Mouse (Mus musculus) liver, embryonic 11.5 days (tissue): ENCODE measurements around the gene Tac2. TPM values are rescaled to one million over a fixed set of nuclear protein-coding genes. Genes with fewer than 3 reads are reported as not detected.

Experiments
- ATAC-seq: fragments of 200-750 bp; cut with Nextera tagmentation; replicated peaks from 2 replicates; pipeline ENCODE4 v1.8.0; 2017; ENCODE audit warnings: moderate number of reproducible peaks, mild to moderate bottlenecking, moderate TSS enrichment, moderate library complexity; ENCODE audit not compliant: low FRiP score
- DNase-seq: peaks from one replicate; pipeline ENCODE4 v3.0.0-alpha.2; 2017; ENCODE audit warnings: low spot score
- H3K27ac ChIP-seq: fragments of 300-500 bp; sonication (generic); 2 replicates; pipeline ENCODE4 v1.5.1; 2014; ENCODE audit warnings: mild to moderate bottlenecking, low read depth, low read length, control low read depth
- H3K27me3 ChIP-seq: fragments of 300-500 bp; sonication (generic); replicated peaks from 2 replicates; pipeline ENCODE4 v1.6.1; 2014; ENCODE audit warnings: low read length, mixed read lengths; ENCODE audit not compliant: control insufficient read depth, insufficient read depth
- H3K36me3 ChIP-seq: fragments of 300-500 bp; sonication (generic); 2 replicates; pipeline ENCODE4 v1.6.1; 2014; ENCODE audit warnings: mild to moderate bottlenecking, low read length, moderate library complexity, mixed read lengths; ENCODE audit not compliant: control insufficient read depth, insufficient read depth
- H3K4me1 ChIP-seq: fragments of 300-500 bp; sonication (generic); replicated peaks from 2 replicates; pipeline ENCODE4 v1.6.1; 2014; ENCODE audit warnings: low read length, mixed read lengths; ENCODE audit not compliant: control insufficient read depth, insufficient read depth
- H3K4me2 ChIP-seq: fragments of 300-500 bp; sonication (generic); 2 replicates; pipeline ENCODE4 v1.6.1; 2014; ENCODE audit warnings: mild to moderate bottlenecking, control low read depth, moderate library complexity
- H3K4me3 ChIP-seq: fragments of 300-500 bp; sonication (generic); 2 replicates; pipeline ENCODE4 v1.5.1; 2014; ENCODE audit warnings: low read depth, low read length, control low read depth
- H3K9ac ChIP-seq: fragments of 300-500 bp; sonication (generic); 2 replicates; pipeline ENCODE4 v1.6.1; 2014; ENCODE audit warnings: low read depth, low read length, control low read depth
- H3K9me3 ChIP-seq: fragments of 300-500 bp; sonication (generic); 2 replicates; pipeline ENCODE4 v1.6.1; 2016; ENCODE audit warnings: low read length, inconsistent platforms, mixed read lengths; ENCODE audit not compliant: control insufficient read depth
- WGBS: fragments of 180-500 bp; shearing (Covaris S2); extraction: QIAGEN DNeasy Blood & Tissue Kit; methylation state at CpG from one replicate; pipeline ENCODE4 v1.1.7; 2014; 5-methylcytosine and 5-hydroxymethylcytosine counted together
- polyA plus RNA-seq: library from polyadenylated mRNA; unstranded; fragments of >200 nt; fragmentation: Nextera tagmentation; extraction: Ambion mirVana; gene quantifications from 2 replicates; pipeline ENCODE4 v1.2.1, GENCODE M21; 2014

The Tac2 gene
- polyA plus RNA-seq, 1 experiment from 2014 or later, result 16.0 TPM

- no peak overlapping the region for H3K27ac ChIP-seq
- no peaks in the 10 kb centered on the region for H3K9me3 ChIP-seq
- H3K4me1 ChIP-seq, result no peaks in the 10 kb centered on the region
- DNase-seq, result no peak
- H3K4me2 ChIP-seq, result no peak overlapping the region
- H3K27me3 ChIP-seq, result no peaks in the 10 kb centered on the region
- H3K4me3 ChIP-seq, result no peak overlapping the region
- WGBS, result 19% methylated on average over 1 of the region's 1 CpGs
- peaks cover 5% of the 10 kb centered on the region for H3K36me3 ChIP-seq
- no peak for ATAC-seq
- H3K9ac ChIP-seq, result no peak overlapping the region
Observed at GRCm38 (mm10) chr10:127691053-127691452, 33.2 kb upstream of the Tac2 start.

- Histone ChIP-seq H3K4me2 (no peak overlapping the region), H3K4me1 (no peaks in the 10 kb centered on the region), H3K36me3 (peaks cover 10% of the 10 kb centered on the region), H3K27ac (no peak overlapping the region), H3K4me3 (no peak overlapping the region), H3K27me3 (no peaks in the 10 kb centered on the region), H3K9ac (no peak overlapping the region), H3K9me3 (no peaks in the 10 kb centered on the region)
- WGBS, result 49% methylated on average over 2 of the region's 2 CpGs
- DNase-seq (no peak), ATAC-seq (no peak)
Observed at GRCm38 (mm10) chr10:127694636-127695035, 29.6 kb upstream of the Tac2 start.

- no peak for DNase-seq
- WGBS, result 90% methylated on average over 7 of the region's 7 CpGs
- Histone ChIP-seq H3K27me3 (no peaks in the 10 kb centered on the region), H3K4me1 (no peaks in the 10 kb centered on the region), H3K4me2 (no peak overlapping the region), H3K36me3 (peaks cover 10% of the 10 kb centered on the region), H3K4me3 (no peak overlapping the region), H3K9me3 (no peaks in the 10 kb centered on the region), H3K9ac (no peak overlapping the region), H3K27ac (no peak overlapping the region)
- no peak for ATAC-seq
Observed at GRCm38 (mm10) chr10:127695775-127696174, 28.5 kb upstream of the Tac2 start.

DNA sequence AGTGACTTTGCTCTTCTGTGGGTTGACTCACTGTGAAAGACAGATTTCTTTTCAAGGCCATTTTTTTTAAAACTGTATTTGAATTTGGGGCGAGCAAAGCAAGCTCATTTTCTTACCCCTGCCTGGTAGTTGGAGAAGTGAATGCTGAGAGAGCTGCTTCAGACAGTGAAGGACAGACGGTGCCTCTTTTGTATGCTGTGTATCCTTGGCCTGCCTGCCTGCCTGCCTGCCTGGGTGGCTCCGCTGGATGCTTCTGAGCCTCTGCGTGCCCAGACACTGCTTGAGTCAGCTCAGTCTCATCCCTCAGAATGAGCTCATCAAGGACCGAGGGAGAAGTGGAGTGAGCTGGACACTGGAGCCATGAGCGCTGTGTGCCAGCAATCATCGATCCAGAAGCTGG, 25.3 kb upstream of the Tac2 start:
- Histone ChIP-seq H3K9me3 (no peaks in the 10 kb centered on the region), H3K9ac (no peak overlapping the region), H3K4me2 (no peak overlapping the region), H3K4me3 (no peak overlapping the region), H3K4me1 (no peaks in the 10 kb centered on the region), H3K36me3 (peaks cover 6% of the 10 kb centered on the region; the same call in 1 of the 2 replicates), H3K27me3 (no peaks in the 10 kb centered on the region), H3K27ac (no peak overlapping the region)
- 85% methylated on average over 7 of the region's 7 CpGs for WGBS
- ATAC-seq (no peak), DNase-seq (no peak)

DNA sequence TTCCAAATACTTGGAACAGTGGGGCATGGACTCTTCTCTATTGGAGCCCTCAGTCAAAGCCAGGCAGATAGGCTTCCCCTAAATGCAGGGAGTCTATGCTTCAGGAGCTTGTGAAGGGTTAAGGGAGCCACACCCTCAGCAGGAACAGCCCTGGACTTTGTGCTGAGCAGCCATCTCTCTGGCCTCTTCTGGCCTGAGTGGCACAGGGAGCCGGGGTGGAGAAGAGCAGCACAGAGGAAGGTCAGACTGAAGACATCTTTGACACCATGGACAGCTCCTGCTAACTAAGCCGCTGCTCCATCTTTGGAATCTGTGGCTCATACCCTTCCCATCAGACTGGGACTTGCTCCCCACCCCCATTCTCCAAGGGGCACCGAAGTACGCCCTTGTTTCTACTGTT, 21.0 kb upstream of the Tac2 start:
- Histone ChIP-seq H3K4me2 (no peak overlapping the region), H3K27me3 (no peaks in the 10 kb centered on the region), H3K27ac (no peak overlapping the region), H3K9ac (no peak overlapping the region), H3K36me3 (peaks cover 3% of the 10 kb centered on the region; the same call in 1 of the 2 replicates), H3K4me1 (no peaks in the 10 kb centered on the region), H3K9me3 (no peaks in the 10 kb centered on the region), H3K4me3 (no peak overlapping the region)
- 40% methylated on average over 4 of the region's 4 CpGs for WGBS
- peak; percentile 30 for DNase-seq
- ATAC-seq, result no peak

- H3K4me2 ChIP-seq, result no peak overlapping the region
- H3K9me3 ChIP-seq, result no peaks in the 10 kb centered on the region
- no peaks in the 10 kb centered on the region for H3K4me1 ChIP-seq
- ATAC-seq, result no peak
- peaks cover 3% of the 10 kb centered on the region; the same call in 1 of the 2 replicates for H3K36me3 ChIP-seq
- H3K9ac ChIP-seq, result no peak overlapping the region
- H3K4me3 ChIP-seq, result no peak overlapping the region
- WGBS, result 47% methylated on average over 2 of the region's 2 CpGs
- no peak for DNase-seq
- H3K27me3 ChIP-seq, result no peaks in the 10 kb centered on the region
- no peak overlapping the region for H3K27ac ChIP-seq
Observed at GRCm38 (mm10) chr10:127704293-127704692, 20.0 kb upstream of the Tac2 start.

GRCm38 (mm10) chr10:127704766-127705220, 19.5 kb upstream of the Tac2 start, which contains the start of gene Myo1a:
Gene Myo1a, plus strand, starts transcription at chr10:127705170.
- Histone ChIP-seq H3K4me1 (no peaks in the 10 kb centered on the region), H3K36me3 (no peaks in the 10 kb centered on the region), H3K4me2 (no peak within 1 kb of the TSS), H3K9ac (no peak within 1 kb of the TSS), H3K27me3 (no peaks in the 10 kb centered on the region), H3K4me3 (no peak within 1 kb of the TSS), H3K9me3 (no peaks in the 10 kb centered on the region), H3K27ac (no peak within 1 kb of the TSS)
- WGBS, result 48% methylated on average over 2 of the region's 2 CpGs
- no peak for DNase-seq
- ATAC-seq, result no peak

DNA sequence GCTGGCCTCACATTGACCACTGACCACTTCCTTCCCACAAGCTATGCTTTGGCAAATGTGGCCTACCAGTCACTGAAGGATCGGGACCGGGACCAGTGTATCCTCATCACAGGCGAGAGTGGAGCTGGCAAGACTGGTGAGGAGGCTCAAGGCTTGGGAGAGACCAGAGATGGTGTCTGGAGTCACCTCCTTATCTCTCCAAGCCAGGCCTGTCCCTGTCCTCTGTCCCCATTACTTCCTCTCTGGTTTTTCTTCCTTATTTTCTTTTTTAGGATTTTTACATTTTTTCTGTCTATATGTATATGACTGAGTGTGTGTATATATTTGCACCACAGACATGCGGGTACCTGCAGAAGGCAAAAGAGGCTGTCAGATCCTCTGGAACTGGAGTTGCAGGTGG, 18.5 kb upstream of the Tac2 start:
- Histone ChIP-seq H3K27me3 (no peaks in the 10 kb centered on the region), H3K36me3 (no peaks in the 10 kb centered on the region), H3K4me1 (no peaks in the 10 kb centered on the region), H3K4me3 (no peak overlapping the region), H3K4me2 (no peak overlapping the region), H3K27ac (no peak overlapping the region), H3K9ac (no peak overlapping the region), H3K9me3 (no peaks in the 10 kb centered on the region)
- no peak for ATAC-seq
- 66% methylated on average over 4 of the region's 4 CpGs for WGBS
- peak; percentile 26 for DNase-seq

DNA sequence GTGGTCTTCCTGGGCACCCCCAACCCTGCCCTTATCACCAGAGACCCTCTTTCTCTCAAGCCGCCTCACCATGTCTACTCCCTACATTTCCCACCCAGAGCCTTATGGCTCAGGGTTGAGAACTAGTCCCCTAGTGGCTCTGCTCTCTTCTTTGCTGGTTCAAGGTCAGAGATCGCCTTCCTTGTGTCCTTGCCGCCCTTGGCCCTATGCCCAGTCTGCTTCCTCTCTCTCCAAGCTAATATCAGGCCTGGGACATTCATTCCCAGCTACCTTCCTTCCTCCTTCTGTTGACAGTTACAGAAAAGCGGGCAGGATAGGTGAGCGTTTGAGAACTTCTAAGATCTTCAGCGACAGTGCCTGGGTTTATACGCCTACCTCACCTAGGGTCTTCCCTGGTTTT, 16.6 kb upstream of the Tac2 start:
- H3K4me1 ChIP-seq, result no peaks in the 10 kb centered on the region
- no peaks in the 10 kb centered on the region for H3K27me3 ChIP-seq
- no peak overlapping the region for H3K4me2 ChIP-seq
- WGBS, result 68% methylated on average over 7 of the region's 7 CpGs
- no peak for ATAC-seq
- H3K27ac ChIP-seq, result no peak overlapping the region
- no peaks in the 10 kb centered on the region for H3K36me3 ChIP-seq
- no peak overlapping the region for H3K4me3 ChIP-seq
- peak; percentile 29 for DNase-seq
- H3K9me3 ChIP-seq, result no peaks in the 10 kb centered on the region
- no peak overlapping the region for H3K9ac ChIP-seq
